Mouse (Mus musculus): ENCODE results near the gene Slit3. TPM values are rescaled to one million over a fixed set of nuclear protein-coding genes. Genes with fewer than 3 reads are reported as not detected.

Gene Slit3
- total RNA-seq, 2 experiments from 2014 or later: 7.9 to 9.0 TPM

DNA sequence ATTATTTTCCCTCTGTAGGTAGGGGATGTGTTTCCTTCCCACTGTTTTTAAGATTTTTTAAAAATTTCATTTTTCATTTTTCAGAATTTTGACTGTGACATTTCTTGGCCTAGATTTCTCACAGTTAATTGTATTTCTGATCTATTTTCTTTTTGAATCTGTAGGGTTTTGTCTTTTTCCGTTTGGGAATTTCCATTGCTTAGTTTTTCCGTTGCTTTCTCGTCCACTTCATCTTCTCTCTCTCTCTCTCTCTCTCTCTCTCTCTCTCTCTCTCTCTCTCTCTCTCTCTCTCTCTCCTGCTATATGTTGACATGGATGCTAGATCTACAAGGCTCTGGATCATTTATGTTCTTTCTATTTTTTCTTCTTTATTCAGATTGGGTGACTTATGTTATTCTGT lies 143.7 kb downstream of the Slit3 start:
- no peak for DNase-seq (ENCODE audit: low spot score)

DNA sequence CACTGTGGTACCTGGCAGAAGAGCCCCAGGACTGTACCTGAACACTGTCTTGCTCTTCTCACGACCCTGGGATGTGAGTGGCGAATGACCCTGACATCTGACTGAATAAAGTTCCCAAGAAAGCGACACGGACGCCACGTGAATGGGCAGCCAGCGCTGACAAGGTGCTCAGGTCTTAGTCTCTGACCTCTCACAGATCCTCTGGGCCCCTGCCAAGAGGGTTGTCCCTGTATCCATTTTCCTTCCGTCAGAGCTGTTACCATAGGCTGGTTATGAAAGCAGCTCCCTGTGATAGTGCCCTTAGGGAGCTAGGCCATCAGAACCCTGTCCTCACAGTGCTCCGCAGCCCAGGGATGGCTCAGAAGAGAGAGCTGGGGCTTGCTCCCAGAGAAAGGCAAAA lies 149.4 kb downstream of the Slit3 start:
- DNase-seq (ENCODE audit: low spot score): no peak

DNA sequence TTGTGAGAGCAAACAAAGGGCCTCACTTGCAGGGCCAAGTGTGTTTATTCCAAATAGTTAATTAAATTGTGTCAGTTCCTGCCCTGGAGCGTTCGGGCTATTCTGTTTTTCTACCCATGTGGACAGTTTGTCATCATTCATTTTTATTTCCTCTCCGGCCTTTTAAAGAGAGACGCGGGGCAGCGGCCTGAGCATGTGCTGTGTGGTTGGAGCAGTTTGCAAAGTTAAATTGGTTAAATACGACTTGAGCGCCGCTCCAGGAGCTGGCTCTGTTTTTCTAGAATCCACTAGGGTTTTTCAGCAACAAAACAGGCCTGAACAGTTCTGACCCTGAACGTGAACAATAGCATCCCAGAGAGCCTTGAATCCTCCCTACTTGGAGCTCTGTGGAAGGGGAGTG lies 152.4 kb downstream of the Slit3 start:
- DNase-seq (ENCODE audit: low spot score): peak; percentile 37

- DNase-seq (ENCODE audit: low spot score): no peak
These were observed 153.0 kb downstream of the Slit3 start for GRCm38 (mm10) chr11:35274036-35274435.

GRCm38 (mm10) chr11:35275300-35275699 lies 154.3 kb downstream of the Slit3 start:
- DNase-seq (ENCODE audit: low spot score): no peak

DNA sequence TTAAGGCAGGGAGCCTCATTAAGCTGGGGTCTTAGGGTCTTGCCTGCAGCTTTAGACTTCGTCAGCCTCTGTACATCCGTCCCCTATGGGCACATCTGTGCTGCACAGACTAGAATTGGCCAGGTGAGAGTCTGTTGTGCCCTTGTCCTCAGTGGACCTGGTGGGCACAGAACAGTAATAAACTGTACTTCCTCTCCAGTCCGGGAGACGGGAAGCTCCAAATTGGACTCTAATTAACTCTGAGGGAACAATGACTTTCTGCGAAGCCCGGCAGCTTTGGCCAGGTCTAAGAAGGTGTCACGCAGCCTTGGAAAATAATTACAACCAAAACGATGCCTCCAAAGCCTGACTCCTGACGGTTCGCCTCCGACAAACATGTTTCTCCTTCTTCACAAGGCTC lies 155.0 kb downstream of the Slit3 start:
- DNase-seq (ENCODE audit: low spot score): no peak

GRCm38 (mm10) chr11:35278128-35278769 lies 157.2 kb downstream of the Slit3 start:
- DNase-seq (ENCODE audit: low spot score): no peak

GRCm38 (mm10) chr11:35280826-35281225 lies 159.8 kb downstream of the Slit3 start:
- no peak for DNase-seq (ENCODE audit: low spot score)

GRCm38 (mm10) chr11:35282001-35282632 lies 161.1 kb downstream of the Slit3 start:
- no peak for DNase-seq (ENCODE audit: low spot score)

DNA sequence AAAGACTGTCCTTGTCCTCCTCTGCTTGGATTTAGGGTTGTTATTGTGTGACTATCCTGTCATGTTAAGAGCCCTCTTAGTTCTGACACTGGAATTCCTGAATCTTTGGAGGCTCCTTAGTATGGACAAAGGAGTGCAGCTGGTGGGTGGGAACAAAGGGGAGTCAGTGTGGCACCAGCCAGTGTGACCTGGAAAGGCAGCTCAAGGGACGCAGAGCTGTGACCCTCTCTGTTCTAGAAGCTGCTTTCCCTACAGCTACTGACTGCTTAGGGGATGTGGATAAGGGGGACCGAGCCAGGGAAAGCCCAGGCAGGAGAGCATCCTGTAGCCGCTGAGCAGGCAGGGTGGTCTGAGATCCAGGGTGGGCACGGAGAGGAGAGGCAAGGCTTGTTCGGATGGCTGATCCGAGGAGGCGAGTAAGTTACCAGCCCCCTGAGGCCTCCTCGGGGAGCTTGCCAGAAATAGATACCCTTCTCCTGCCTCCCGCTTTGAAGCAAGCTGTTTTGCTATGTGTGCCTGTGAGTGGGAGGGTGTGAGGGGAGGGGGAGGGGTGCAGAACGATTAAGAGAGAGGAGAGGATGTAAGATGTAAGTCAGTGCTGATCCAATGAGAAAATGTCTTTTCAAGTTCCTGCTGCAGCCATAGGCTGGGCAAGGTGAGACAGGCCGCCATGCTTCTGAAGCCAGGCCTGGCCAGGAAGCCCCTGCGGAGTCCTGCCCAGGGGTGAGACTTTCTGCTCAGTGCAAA lies 162.0 kb downstream of the Slit3 start:
- no peak for DNase-seq (ENCODE audit: low spot score)

DNA sequence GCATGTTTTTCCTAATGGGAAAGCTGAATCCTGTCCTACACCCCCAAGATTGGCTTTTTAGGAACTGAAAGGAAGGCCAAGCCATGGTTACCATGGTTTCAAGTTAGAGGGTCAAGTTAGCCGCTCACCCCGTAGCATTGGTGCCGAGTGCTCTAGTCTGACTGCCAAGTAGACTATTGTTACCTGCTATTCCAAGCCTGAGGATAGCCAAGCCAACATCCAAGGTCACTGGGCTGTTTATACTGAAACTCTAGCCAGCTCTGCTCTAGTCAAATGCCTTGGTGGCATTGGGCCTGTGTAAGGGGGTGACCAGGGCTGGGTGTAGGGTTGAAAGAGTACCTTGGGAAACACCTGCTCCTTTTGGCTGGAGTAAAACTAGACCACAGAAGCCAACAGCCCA lies 162.7 kb downstream of the Slit3 start:
- peak; percentile 60 for DNase-seq (ENCODE audit: low spot score)

- DNase-seq (ENCODE audit: low spot score): no peak
These were observed 165.8 kb downstream of the Slit3 start for GRCm38 (mm10) chr11:35286578-35287390.

GRCm38 (mm10) chr11:35288056-35288455 lies 167.0 kb downstream of the Slit3 start:
- DNase-seq (ENCODE audit: low spot score): peak; percentile 37

DNA sequence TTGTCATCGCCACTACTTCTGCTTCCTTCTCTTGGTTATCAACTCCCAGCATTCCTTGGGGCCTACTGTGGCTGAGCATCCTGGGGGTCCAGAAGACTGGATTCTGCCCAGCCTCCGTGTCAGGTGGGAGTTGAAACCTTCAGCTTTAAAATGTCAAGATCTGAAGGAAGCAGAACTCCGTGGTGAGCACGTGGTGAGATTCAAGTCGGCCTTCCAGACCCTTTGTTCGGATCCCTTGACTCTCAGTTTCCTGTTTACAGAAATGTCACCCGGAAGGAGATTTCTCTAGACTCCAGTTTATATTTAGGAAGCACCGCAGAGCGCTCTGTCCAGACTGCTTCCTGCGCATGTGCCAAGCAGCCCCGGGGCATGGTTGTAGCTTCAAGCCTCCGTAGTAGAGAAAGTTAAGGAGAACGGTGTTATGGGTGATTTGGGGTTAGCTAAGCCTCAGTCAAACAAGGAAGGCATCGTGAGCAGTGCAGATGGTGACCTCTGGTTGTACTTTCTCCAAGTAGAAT lies 167.8 kb downstream of the Slit3 start:
- no peak for DNase-seq (ENCODE audit: low spot score)

GRCm38 (mm10) chr11:35292228-35292747 lies 171.3 kb downstream of the Slit3 start:
- no peak for DNase-seq (ENCODE audit: low spot score)

DNA sequence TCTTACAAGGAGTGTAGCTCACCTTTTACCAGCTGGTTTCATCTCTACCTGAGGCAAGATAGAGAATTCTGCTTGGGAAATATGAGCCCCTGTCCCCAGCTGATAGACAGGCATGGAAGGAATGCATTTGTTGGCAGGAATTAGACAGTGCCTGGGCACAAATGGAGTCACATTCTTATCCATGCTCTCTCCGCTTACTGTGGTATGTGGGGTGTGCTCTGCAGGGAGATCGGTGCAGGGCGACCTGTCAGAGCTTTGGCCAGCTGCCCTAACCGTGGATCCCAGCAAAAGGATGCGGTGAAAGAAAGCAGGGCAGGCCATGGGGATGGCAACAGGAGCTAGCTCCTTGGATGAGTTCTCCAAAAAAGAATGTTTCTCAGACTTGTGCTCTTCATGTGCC lies 172.2 kb downstream of the Slit3 start:
- DNase-seq (ENCODE audit: low spot score): no peak

DNA sequence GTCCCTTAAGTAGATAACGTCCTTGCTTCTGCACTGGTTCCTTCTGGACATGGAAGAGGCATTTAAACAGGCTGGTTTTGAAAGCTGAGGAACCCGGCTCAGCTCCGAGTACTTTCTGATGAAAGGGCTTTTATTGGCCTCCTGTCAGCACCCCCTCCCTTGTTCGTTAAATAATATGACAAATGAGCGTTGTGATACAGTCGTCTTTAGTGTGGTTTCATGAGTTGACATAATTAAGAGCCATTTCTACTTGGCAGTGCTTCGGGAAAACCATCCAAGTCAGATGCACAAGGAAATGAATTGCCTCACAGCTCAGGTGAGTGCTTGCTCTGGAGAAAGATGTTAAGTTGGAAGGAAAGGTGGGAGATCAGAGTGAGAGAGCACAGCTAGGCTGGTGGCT lies 173.6 kb downstream of the Slit3 start:
- no peak for DNase-seq (ENCODE audit: low spot score)

DNA sequence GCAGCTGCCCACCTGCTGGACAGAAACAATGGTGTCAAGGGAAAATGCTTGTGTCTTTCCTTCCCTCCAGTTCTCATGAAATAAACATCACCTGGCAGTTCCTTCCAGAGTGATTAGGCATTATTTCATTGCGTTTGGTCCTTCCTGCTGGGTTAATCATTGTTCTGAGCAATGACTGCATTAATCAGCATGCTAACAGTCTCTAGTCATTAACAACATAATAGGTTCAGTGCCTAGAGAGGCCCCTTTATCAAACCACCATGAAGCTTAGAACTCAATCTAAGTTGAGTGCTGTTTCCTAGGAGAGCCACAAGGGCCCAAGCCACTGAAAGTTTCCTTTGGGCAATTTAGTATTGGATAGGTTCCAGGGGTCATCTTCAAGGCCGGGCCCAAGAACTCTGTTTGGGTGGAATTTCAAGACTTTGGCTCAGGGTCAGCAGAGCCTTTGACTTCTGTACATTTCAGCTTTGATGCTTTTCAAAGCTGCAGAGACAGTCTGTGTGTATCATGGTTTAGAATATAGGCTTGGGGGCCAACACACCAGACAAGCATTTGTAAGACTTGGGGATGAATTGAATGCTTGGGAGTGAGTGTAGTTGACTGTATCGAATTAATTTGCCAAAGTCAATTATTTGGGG lies 174.3 kb downstream of the Slit3 start:
- DNase-seq (ENCODE audit: low spot score): no peak

DNA sequence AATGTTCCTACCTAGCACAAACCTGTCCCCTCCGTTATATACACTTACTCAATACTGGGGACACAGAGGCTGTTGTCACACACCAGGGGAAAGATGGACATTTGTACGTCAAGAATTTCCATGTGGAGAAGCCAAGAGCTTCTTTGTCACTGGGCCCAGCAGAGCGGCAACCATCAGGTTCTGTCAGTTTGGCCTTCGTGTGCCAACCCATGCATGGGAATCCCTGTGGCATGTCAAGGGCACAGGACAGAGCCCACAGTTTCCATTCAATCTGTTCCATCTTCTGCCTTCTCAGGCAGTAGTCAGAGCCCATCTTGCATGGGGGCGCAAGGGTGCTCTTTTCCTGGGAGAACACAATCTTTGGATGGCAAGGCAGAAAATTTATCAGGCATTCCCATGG lies 175.8 kb downstream of the Slit3 start:
- DNase-seq (ENCODE audit: low spot score): no peak

GRCm38 (mm10) chr11:35297319-35297718 lies 176.3 kb downstream of the Slit3 start:
- DNase-seq (ENCODE audit: low spot score): peak; percentile 69

DNA sequence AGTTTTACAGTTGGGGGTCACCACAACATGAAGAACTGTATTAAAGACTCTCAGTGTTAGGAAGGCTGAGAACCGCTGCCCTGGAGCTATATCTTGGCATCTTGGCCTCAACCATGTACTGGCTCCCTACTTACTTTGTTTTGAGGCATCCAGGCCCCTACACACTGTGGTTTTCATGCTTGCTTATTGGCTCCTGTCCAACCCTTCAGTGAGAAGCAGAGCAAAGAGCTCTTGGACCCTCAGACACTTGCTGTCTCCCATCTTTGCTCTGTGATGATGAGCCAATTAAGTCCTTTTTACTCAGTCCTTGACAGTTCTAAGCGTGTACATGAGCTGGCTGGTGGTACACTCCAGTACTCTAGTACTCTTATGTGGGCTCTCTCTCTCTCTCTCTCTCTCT lies 177.5 kb downstream of the Slit3 start:
- DNase-seq (ENCODE audit: low spot score): no peak

Measured in gastrocnemius, adult 18-20 months (tissue).